Mouse (Mus musculus): ENCODE data around the gene Morc2a. TPM values are rescaled to one million over a fixed set of nuclear protein-coding genes. Genes with fewer than 3 reads are reported as not detected.

Gene Morc2a
- polyA plus RNA-seq, 1 experiment: 18.1 TPM

DNA sequence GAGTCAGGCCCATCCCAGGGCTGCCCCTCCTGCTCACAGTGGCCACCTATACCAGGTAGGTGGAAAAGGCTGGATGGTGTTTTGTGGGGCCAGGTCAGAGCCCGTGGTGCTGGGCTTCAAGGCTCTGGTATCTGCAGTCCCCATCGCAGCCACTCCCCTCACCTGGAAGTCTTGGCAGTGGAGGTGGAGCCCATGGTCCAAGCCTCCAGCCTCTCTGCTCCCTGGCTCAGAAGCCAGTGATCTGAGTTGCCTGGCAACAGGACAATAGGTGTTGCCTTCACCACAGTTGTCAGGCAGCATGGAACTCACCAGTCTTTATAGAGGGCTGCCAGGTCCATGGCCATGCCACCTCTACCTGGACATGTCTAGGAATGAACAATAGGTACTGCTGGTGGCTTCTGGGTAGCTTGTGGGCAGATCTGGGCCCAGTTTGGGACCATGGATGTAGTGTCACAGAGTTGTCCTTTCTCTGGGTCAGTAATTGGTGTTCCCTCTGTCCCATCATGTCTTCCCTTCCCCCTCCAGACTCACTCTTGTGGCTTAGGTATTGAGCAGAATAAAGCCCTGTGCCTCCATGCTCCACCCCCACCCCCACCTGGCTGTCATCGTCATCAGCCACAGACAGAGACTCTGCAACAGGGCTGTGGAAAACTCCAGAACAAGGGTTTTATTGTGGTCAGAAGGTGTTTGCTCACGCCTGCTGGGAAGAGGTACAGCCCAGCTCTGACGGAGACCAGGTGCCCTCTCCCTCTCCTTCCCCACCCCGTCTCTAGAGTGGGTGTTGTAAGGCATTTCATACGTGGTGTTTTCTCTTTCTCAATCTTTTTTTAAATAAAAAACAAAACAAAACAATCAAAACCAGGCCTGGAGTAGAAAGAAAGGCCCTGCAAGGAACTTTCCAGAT lies 54.4 kb downstream of the Morc2a start:
- Histone ChIP-seq H3K4me1 (ENCODE audit: control insufficient read depth, insufficient read depth, low read length) (no peaks in the 10 kb centered on the region), H3K27ac (ENCODE audit: insufficient read depth, low read depth, low read length) (no peak overlapping the region), H3K4me3 (ENCODE audit: insufficient read depth, low read length) (no peak overlapping the region)
- TF ChIP-seq POLR2A (IDR thresholded peaks at IDR 0.05; ENCODE audit: borderline replicate concordance, low read depth, low read length) (no peak), CTCF (IDR thresholded peaks at IDR 0.05; ENCODE audit: low read depth, low read length) (no peak)

DNA sequence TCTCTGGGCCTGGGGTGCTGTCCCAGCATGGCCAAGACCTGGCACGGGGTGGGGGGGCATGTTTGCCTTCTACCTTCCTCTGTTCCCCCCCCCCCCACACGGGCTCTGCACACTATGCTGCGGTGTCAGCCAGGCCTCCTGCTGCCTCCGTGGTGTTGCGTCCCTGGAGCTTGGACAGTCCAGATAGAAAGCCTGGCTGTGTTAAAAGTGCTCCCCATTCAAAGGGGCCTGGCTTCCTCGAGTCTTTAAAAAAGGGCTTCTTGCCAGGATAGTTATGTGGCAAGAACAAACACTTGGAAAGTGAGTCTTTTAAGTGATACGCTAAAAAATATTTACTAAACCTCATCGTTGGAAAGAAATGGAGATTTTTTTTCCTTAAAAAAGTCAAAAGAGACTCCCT lies 55.4 kb downstream of the Morc2a start:
- no peak for TF ChIP-seq CTCF (IDR thresholded peaks at IDR 0.05; ENCODE audit: low read depth, low read length)
- TF ChIP-seq POLR2A (IDR thresholded peaks at IDR 0.05; ENCODE audit: borderline replicate concordance, low read depth, low read length): no peak
- H3K4me3 ChIP-seq (ENCODE audit: insufficient read depth, low read length): no peak overlapping the region
- H3K4me1 ChIP-seq (ENCODE audit: control insufficient read depth, insufficient read depth, low read length): no peaks in the 10 kb centered on the region
- H3K27ac ChIP-seq (ENCODE audit: insufficient read depth, low read depth, low read length): no peak overlapping the region

DNA sequence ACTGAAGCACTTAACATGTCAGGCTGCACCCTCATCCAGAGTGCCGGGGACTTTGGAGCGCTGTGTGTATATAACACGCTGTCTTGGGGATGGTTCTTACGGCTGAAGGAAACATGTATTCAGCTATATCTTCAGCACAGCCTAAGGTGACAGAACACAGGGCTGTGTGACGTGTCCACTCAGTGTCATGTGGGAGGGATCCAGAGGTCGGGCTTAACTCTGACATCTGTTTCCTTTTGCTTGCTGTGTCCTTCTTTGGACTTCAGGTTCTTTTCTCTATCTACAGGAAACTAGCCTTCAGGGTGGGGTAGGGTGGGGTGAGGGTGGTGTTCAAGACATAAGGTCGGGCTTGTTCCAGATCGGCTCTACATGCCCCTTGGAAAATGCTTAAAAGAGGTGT lies 58.1 kb downstream of the Morc2a start:
- Histone ChIP-seq H3K27ac (ENCODE audit: insufficient read depth, low read depth, low read length) (no peak overlapping the region), H3K4me3 (ENCODE audit: insufficient read depth, low read length) (no peak overlapping the region), H3K4me1 (ENCODE audit: control insufficient read depth, insufficient read depth, low read length) (no peaks in the 10 kb centered on the region)
- TF ChIP-seq POLR2A (IDR thresholded peaks at IDR 0.05; ENCODE audit: borderline replicate concordance, low read depth, low read length): no peak
- no peak for TF ChIP-seq CTCF (IDR thresholded peaks at IDR 0.05; ENCODE audit: low read depth, low read length)

DNA sequence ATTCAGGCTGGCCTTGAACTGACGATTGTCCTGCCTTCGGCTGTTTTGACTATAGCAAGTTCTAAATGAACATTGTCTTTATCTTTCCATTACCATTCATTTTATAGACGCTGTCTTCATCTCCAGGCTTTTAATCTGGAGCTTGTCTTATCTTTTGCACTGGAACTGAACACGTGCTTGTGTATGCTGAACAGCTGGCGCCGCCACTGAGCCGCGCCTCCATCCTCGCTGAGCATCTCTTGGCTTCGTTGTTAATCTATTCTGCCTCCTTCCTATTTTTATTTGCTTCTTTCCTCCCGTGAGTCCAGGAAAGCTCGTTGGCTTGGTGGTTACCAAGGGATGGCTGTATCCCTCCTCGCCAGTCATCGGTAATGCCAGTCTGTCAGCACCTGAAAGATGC lies 61.2 kb downstream of the Morc2a start:
- Histone ChIP-seq H3K4me3 (ENCODE audit: insufficient read depth, low read length) (no peak overlapping the region), H3K27ac (ENCODE audit: insufficient read depth, low read depth, low read length) (no peak overlapping the region), H3K4me1 (ENCODE audit: control insufficient read depth, insufficient read depth, low read length) (no peaks in the 10 kb centered on the region)
- TF ChIP-seq CTCF (IDR thresholded peaks at IDR 0.05; ENCODE audit: low read depth, low read length) (no peak), POLR2A (IDR thresholded peaks at IDR 0.05; ENCODE audit: borderline replicate concordance, low read depth, low read length) (no peak)

DNA sequence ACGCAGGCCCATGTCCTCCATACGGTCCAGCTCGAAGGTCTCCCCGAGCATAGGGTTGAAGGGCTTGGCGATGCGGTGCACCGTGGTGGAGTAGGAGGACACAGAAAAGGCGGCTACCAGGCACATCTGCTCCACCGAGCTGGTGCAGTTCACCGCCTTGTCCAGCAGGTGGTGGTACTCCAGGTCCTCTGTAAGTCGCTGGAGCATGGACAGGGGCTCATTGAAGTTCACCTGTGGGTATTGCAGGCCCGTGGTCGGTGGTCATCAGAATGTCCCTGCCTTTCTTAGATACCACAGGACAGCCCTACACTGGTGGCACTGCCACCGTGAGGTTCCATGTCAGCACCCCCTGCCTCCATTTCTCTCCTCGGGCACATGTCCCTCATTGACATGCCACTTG lies 65.5 kb downstream of the Morc2a start:
- peak; percentile 56; the same call in 1 of the 2 replicates for TF ChIP-seq CTCF (IDR thresholded peaks at IDR 0.05; ENCODE audit: low read depth, low read length)
- TF ChIP-seq POLR2A (IDR thresholded peaks at IDR 0.05; ENCODE audit: borderline replicate concordance, low read depth, low read length): no peak
- H3K4me3 ChIP-seq (ENCODE audit: insufficient read depth, low read length): no peak overlapping the region
- no peak overlapping the region for H3K27ac ChIP-seq (ENCODE audit: insufficient read depth, low read depth, low read length)
- no peaks in the 10 kb centered on the region for H3K4me1 ChIP-seq (ENCODE audit: control insufficient read depth, insufficient read depth, low read length)

DNA sequence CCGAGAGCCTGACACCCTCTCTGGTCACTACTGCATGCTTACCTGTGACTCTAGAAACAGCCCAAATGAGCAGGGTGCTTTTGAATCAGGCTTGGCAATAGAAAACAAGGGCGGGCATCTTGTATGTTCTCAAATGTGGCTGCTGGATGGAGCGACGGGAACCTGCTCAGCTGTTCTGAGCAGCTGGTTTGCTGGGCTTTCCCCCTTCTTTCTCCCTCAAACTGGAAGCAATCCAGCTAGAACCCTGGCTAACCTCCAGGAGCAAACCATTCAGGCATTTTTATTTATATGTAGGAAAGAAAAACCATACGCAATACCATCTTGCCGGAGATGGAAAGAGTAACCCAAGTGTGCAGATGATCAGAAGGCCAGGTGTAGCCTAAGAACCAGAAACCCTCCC lies 67.7 kb downstream of the Morc2a start:
- H3K4me1 ChIP-seq (ENCODE audit: control insufficient read depth, insufficient read depth, low read length): no peaks in the 10 kb centered on the region
- H3K4me3 ChIP-seq (ENCODE audit: insufficient read depth, low read length): no peak overlapping the region
- no peak overlapping the region for H3K27ac ChIP-seq (ENCODE audit: insufficient read depth, low read depth, low read length)
- TF ChIP-seq CTCF (IDR thresholded peaks at IDR 0.05; ENCODE audit: low read depth, low read length): no peak
- no peak for TF ChIP-seq POLR2A (IDR thresholded peaks at IDR 0.05; ENCODE audit: borderline replicate concordance, low read depth, low read length)

DNA sequence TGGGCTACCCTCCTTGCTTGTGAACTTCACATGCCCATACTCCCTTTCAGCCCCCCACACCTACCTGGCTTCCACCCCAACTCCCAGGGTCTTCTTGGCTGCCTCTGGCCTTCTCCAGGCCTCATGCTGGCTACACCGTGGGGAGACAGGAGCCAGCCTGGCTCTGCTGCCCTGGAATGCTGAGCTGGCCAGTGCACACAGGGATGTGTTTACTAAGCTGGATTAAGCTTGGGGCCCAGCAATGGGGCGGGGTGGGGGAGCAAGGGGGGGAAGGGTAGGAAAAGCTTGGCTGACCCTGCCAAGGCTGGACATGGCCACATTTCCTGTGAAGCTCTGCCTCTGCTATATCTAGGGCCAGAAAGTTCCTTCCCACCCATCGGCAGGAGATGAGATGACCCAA lies 73.0 kb downstream of the Morc2a start:
- Histone ChIP-seq H3K4me3 (ENCODE audit: insufficient read depth, low read length) (no peak overlapping the region), H3K4me1 (ENCODE audit: control insufficient read depth, insufficient read depth, low read length) (no peaks in the 10 kb centered on the region), H3K27ac (ENCODE audit: insufficient read depth, low read depth, low read length) (no peak overlapping the region)
- TF ChIP-seq CTCF (IDR thresholded peaks at IDR 0.05; ENCODE audit: low read depth, low read length): no peak
- no peak for TF ChIP-seq POLR2A (IDR thresholded peaks at IDR 0.05; ENCODE audit: borderline replicate concordance, low read depth, low read length)

DNA sequence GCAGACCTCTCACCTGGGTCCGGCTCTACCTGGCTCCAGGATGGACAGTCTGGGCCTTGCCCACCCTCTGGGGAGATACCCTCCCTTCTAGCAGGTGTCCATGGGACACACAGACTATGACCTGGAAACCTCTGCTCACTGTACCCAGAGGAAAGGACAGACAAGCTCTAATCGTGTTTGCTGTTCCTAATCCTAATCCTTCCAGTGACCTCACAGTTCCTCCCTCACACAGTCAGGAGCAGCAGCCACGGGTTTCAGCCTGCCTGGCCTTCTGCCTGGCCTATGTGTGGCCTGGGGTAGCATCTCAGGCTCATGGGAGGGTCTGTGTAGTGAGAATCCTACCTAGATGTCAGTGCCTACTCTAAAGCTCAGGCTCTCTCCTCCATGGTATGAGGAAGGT lies 73.9 kb downstream of the Morc2a start:
- Histone ChIP-seq H3K27ac (ENCODE audit: insufficient read depth, low read depth, low read length) (no peak overlapping the region), H3K4me3 (ENCODE audit: insufficient read depth, low read length) (no peak overlapping the region), H3K4me1 (ENCODE audit: control insufficient read depth, insufficient read depth, low read length) (no peaks in the 10 kb centered on the region)
- no peak for TF ChIP-seq CTCF (IDR thresholded peaks at IDR 0.05; ENCODE audit: low read depth, low read length)
- TF ChIP-seq POLR2A (IDR thresholded peaks at IDR 0.05; ENCODE audit: borderline replicate concordance, low read depth, low read length): no peak

DNA sequence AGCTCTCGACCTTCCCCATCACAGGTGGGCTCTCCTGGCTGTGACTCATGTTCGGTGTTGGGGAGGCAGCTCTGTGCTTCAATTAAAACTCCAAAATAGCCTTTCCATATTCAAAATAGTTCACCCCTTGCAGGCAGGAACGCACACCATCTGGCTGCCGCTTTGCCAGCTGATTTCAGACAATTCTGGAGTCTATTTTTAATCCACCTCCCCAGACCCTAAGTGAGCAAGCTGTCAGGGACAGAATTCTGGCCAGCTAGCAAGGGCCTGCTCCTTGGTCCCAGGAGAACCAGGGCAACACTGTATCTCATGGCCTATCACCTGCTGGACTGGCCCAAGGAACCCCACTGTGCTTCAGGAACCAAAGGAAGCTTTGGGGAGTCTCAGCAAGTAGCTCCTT lies 74.9 kb downstream of the Morc2a start:
- Histone ChIP-seq H3K4me1 (ENCODE audit: control insufficient read depth, insufficient read depth, low read length) (no peaks in the 10 kb centered on the region), H3K4me3 (ENCODE audit: insufficient read depth, low read length) (no peak overlapping the region), H3K27ac (ENCODE audit: insufficient read depth, low read depth, low read length) (no peak overlapping the region)
- TF ChIP-seq CTCF (IDR thresholded peaks at IDR 0.05; ENCODE audit: low read depth, low read length): no peak
- TF ChIP-seq POLR2A (IDR thresholded peaks at IDR 0.05; ENCODE audit: borderline replicate concordance, low read depth, low read length): no peak

DNA sequence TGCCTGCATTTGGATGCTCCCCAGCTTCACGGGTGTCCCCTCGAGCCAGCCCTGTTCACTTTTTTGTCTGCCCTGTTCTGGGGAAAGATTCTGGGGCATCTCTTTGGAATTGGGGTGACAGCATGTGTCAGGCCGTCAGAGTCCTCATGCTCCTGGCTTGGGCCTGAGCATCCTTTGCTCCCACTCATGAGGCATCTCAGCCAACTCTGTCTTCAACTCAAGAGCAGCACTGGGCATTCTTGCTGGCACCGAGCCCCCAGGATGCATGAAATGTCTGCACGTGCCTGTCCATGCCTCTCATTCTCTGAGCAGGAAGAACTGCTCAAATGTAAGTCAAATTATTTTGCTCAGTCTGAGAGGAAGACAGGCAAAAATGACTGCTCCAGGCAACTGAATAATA lies 75.7 kb downstream of the Morc2a start:
- H3K4me3 ChIP-seq (ENCODE audit: insufficient read depth, low read length): no peak overlapping the region
- no peak for TF ChIP-seq POLR2A (IDR thresholded peaks at IDR 0.05; ENCODE audit: borderline replicate concordance, low read depth, low read length)
- TF ChIP-seq CTCF (IDR thresholded peaks at IDR 0.05; ENCODE audit: low read depth, low read length): no peak

More for the DNA sequence above, 75.7 kb downstream of the Morc2a start:
- Histone ChIP-seq H3K4me1 (ENCODE audit: control insufficient read depth, insufficient read depth, low read length) (no peaks in the 10 kb centered on the region), H3K27ac (ENCODE audit: insufficient read depth, low read depth, low read length) (no peak overlapping the region)

Measured in bone marrow macrophage, adult 2 months (primary cell).